Mouse (Mus musculus) limb, embryonic 15.5 days (tissue): ENCODE measurements at regions not wholly inside any gene's neighbourhood (a gene's known extent, or its start where the extent isn't known, plus 50 kb on each side); places are given as distances from the start of the nearest gene placed in this dataset.

ENCODE experiments used
- ATAC-seq: fragments of 200-750 bp; cut with Nextera tagmentation; 2 replicates; pipeline ENCODE4 v1.8.0; 2017; ENCODE audit warnings: low read depth, moderate TSS enrichment; ENCODE audit not compliant: insufficient number of reproducible peaks, low FRiP score, low TSS enrichment
- H3K27ac ChIP-seq: fragments of 300-500 bp; sonication (generic); 2 replicates; pipeline ENCODE4 v1.5.1; 2015; ENCODE audit warnings: moderate library complexity, mild to moderate bottlenecking, inconsistent platforms
- H3K27me3 ChIP-seq: fragments of 300-500 bp; sonication (generic); 2 replicates; pipeline ENCODE4 v1.6.1; 2015; ENCODE audit warnings: inconsistent platforms
- H3K36me3 ChIP-seq: fragments of 300-500 bp; sonication (generic); 2 replicates; pipeline ENCODE4 v1.6.1; 2015; ENCODE audit warnings: inconsistent platforms
- H3K4me1 ChIP-seq: fragments of 300-500 bp; sonication (generic); 2 replicates; pipeline ENCODE4 v1.6.1; 2015; ENCODE audit warnings: inconsistent platforms
- H3K4me2 ChIP-seq: fragments of 300-500 bp; sonication (generic); 2 replicates; pipeline ENCODE4 v1.6.1; 2015; ENCODE audit warnings: mild to moderate bottlenecking, inconsistent platforms
- H3K4me3 ChIP-seq: fragments of 300-500 bp; sonication (generic); 2 replicates; pipeline ENCODE4 v1.5.1; 2015; ENCODE audit warnings: mild to moderate bottlenecking, inconsistent platforms
- H3K9ac ChIP-seq: fragments of 300-500 bp; sonication (generic); 2 replicates; pipeline ENCODE4 v1.6.1; 2015; ENCODE audit warnings: inconsistent platforms
- H3K9me3 ChIP-seq: fragments of 300-500 bp; sonication (generic); 2 replicates; pipeline ENCODE4 v1.6.1; 2016; ENCODE audit warnings: inconsistent platforms
- WGBS: fragments of 180-500 bp; shearing (Covaris S2); methylation state at CpG from one replicate; pipeline ENCODE4 v1.1.7; 2015; 5-methylcytosine and 5-hydroxymethylcytosine counted together

- Histone ChIP-seq H3K4me1 (no peaks in the 10 kb centered on the region), H3K27ac (no peak overlapping the region), H3K36me3 (no peaks in the 10 kb centered on the region), H3K9ac (no peak overlapping the region), H3K9me3 (no peaks in the 10 kb centered on the region), H3K27me3 (no peaks in the 10 kb centered on the region), H3K4me3 (no peak overlapping the region), H3K4me2 (no peak overlapping the region)
- 44% methylated on average over 2 of the region's 2 CpGs for WGBS
- ATAC-seq, result no peak
These were observed 161.1 kb downstream of the Ibtk start for GRCm38 (mm10) chr9:85588077-85588476.

- Histone ChIP-seq H3K4me2 (no peak overlapping the region), H3K9me3 (no peaks in the 10 kb centered on the region), H3K4me1 (0 out of 2 replicates have a peak, but pooled peaks cover 3% of the 10 kb centered on the region), H3K36me3 (no peaks in the 10 kb centered on the region), H3K4me3 (no peak overlapping the region), H3K9ac (no peak overlapping the region), H3K27me3 (no peaks in the 10 kb centered on the region), H3K27ac (no peak overlapping the region)
- ATAC-seq, result no peak
- WGBS, result 43% methylated on average over 1 of the region's 1 CpGs
These were observed 168.0 kb downstream of the Ibtk start for GRCm38 (mm10) chr9:85581028-85581595.

GRCm38 (mm10) chr9:85577812-85578211 is 171.3 kb downstream of the Ibtk start:
- no peak overlapping the region for H3K27ac ChIP-seq
- H3K4me2 ChIP-seq, result no peak overlapping the region
- no peak for ATAC-seq
- H3K4me1 ChIP-seq, result 0 out of 2 replicates have a peak, but pooled peaks cover 3% of the 10 kb centered on the region
- whole genome bisulfite sequencing, result 56% methylated on average over 7 of the region's 7 CpGs
- no peaks in the 10 kb centered on the region for H3K36me3 ChIP-seq
- H3K27me3 ChIP-seq, result no peaks in the 10 kb centered on the region
- no peak overlapping the region for H3K9ac ChIP-seq
- H3K9me3 ChIP-seq, result no peaks in the 10 kb centered on the region
- no peak overlapping the region for H3K4me3 ChIP-seq

GRCm38 (mm10) chr9:85577338-85577737 is 171.8 kb downstream of the Ibtk start:
- Histone ChIP-seq H3K27me3 (no peaks in the 10 kb centered on the region), H3K27ac (no peak overlapping the region), H3K9me3 (no peaks in the 10 kb centered on the region), H3K9ac (no peak overlapping the region), H3K4me1 (0 out of 2 replicates have a peak, but pooled peaks cover 3% of the 10 kb centered on the region), H3K4me3 (no peak overlapping the region), H3K4me2 (no peak overlapping the region), H3K36me3 (no peaks in the 10 kb centered on the region)
- no peak for ATAC-seq
- 79% methylated on average over 1 of the region's 1 CpGs for WGBS

GRCm38 (mm10) chr9:85568877-85569276 is 180.3 kb downstream of the Ibtk start:
- H3K27me3 ChIP-seq, result no peaks in the 10 kb centered on the region
- no peaks in the 10 kb centered on the region for H3K36me3 ChIP-seq
- H3K9ac ChIP-seq, result no peak overlapping the region
- H3K27ac ChIP-seq, result no peak overlapping the region
- 78% methylated on average over 8 of the region's 8 CpGs for WGBS
- ATAC-seq, result no peak
- no peak overlapping the region for H3K4me3 ChIP-seq
- no peak overlapping the region for H3K4me2 ChIP-seq
- H3K4me1 ChIP-seq, result no peaks in the 10 kb centered on the region
- H3K9me3 ChIP-seq, result no peaks in the 10 kb centered on the region

GRCm38 (mm10) chr9:85551871-85552270 is 197.3 kb downstream of the Ibtk start:
- H3K9ac ChIP-seq, result no peak overlapping the region
- no peaks in the 10 kb centered on the region for H3K36me3 ChIP-seq
- 29% methylated on average over 1 of the region's 1 CpGs for WGBS
- H3K4me1 ChIP-seq, result no peaks in the 10 kb centered on the region
- ATAC-seq, result no peak
- H3K27ac ChIP-seq, result no peak overlapping the region
- H3K4me3 ChIP-seq, result no peak overlapping the region
- H3K27me3 ChIP-seq, result no peaks in the 10 kb centered on the region
- no peaks in the 10 kb centered on the region for H3K9me3 ChIP-seq
- no peak overlapping the region for H3K4me2 ChIP-seq

GRCm38 (mm10) chr9:85550455-85550854 is 198.7 kb downstream of the Ibtk start:
- Histone ChIP-seq H3K4me3 (no peak overlapping the region), H3K36me3 (no peaks in the 10 kb centered on the region), H3K9ac (no peak overlapping the region), H3K4me2 (no peak overlapping the region), H3K9me3 (no peaks in the 10 kb centered on the region), H3K27ac (no peak overlapping the region), H3K4me1 (no peaks in the 10 kb centered on the region), H3K27me3 (no peaks in the 10 kb centered on the region)
- ATAC-seq, result no peak
- 80% methylated on average over 3 of the region's 3 CpGs for WGBS

GRCm38 (mm10) chr9:85546226-85546625 is 202.9 kb downstream of the Ibtk start:
- Histone ChIP-seq H3K4me2 (no peak overlapping the region), H3K9me3 (no peaks in the 10 kb centered on the region), H3K4me3 (no peak overlapping the region), H3K27me3 (no peaks in the 10 kb centered on the region), H3K36me3 (no peaks in the 10 kb centered on the region), H3K4me1 (no peaks in the 10 kb centered on the region), H3K27ac (no peak overlapping the region), H3K9ac (no peak overlapping the region)
- ATAC-seq, result no peak
- WGBS, result 72% methylated on average over 2 of the region's 2 CpGs

- H3K36me3 ChIP-seq, result no peaks in the 10 kb centered on the region
- WGBS, result 84% methylated on average over 1 of the region's 1 CpGs
- no peak overlapping the region for H3K27ac ChIP-seq
- H3K9me3 ChIP-seq, result no peaks in the 10 kb centered on the region
- ATAC-seq, result no peak
- H3K4me1 ChIP-seq, result no peaks in the 10 kb centered on the region
- H3K9ac ChIP-seq, result no peak overlapping the region
- H3K4me2 ChIP-seq, result no peak overlapping the region
- no peak overlapping the region for H3K4me3 ChIP-seq
- H3K27me3 ChIP-seq, result no peaks in the 10 kb centered on the region
These were observed 203.6 kb downstream of the Ibtk start for GRCm38 (mm10) chr9:85545566-85545965.

- no peaks in the 10 kb centered on the region for H3K4me1 ChIP-seq
- no peak overlapping the region for H3K4me3 ChIP-seq
- ATAC-seq, result no peak
- H3K36me3 ChIP-seq, result no peaks in the 10 kb centered on the region
- no peaks in the 10 kb centered on the region for H3K27me3 ChIP-seq
- H3K9me3 ChIP-seq, result no peaks in the 10 kb centered on the region
- no peak overlapping the region for H3K9ac ChIP-seq
- no peak overlapping the region for H3K4me2 ChIP-seq
- no peak overlapping the region for H3K27ac ChIP-seq
- 26% methylated on average over 3 of the region's 3 CpGs for WGBS
These were observed 210.6 kb downstream of the Ibtk start for GRCm38 (mm10) chr9:85538557-85538956.

- no peak for ATAC-seq
- H3K9ac ChIP-seq, result no peak overlapping the region
These were observed 201.3 kb upstream of the Tent5a start for GRCm38 (mm10) chr9:85528421-85528820.

GRCm38 (mm10) chr9:85524733-85525132 is 197.6 kb upstream of the Tent5a start:
- no peaks in the 10 kb centered on the region for H3K27me3 ChIP-seq
- no peak overlapping the region for H3K4me3 ChIP-seq
- no peaks in the 10 kb centered on the region for H3K4me1 ChIP-seq
- no peak for ATAC-seq
- no peak overlapping the region for H3K4me2 ChIP-seq
- H3K36me3 ChIP-seq, result no peaks in the 10 kb centered on the region
- no peaks in the 10 kb centered on the region for H3K9me3 ChIP-seq
- no peak overlapping the region for H3K27ac ChIP-seq
- no peak overlapping the region for H3K9ac ChIP-seq

More at GRCm38 (mm10) chr9:85528421-85528820, 201.3 kb upstream of the Tent5a start:
- Histone ChIP-seq H3K27me3 (no peaks in the 10 kb centered on the region), H3K4me3 (no peak overlapping the region), H3K9me3 (no peaks in the 10 kb centered on the region), H3K4me2 (no peak overlapping the region), H3K4me1 (no peaks in the 10 kb centered on the region), H3K36me3 (no peaks in the 10 kb centered on the region), H3K27ac (no peak overlapping the region)
- WGBS, result 90% methylated on average over 3 of the region's 3 CpGs

GRCm38 (mm10) chr9:85521342-85521741 is 194.2 kb upstream of the Tent5a start:
- Histone ChIP-seq H3K27ac (no peak overlapping the region), H3K36me3 (no peaks in the 10 kb centered on the region), H3K9ac (no peak overlapping the region), H3K4me3 (no peak overlapping the region), H3K4me1 (no peaks in the 10 kb centered on the region), H3K9me3 (no peaks in the 10 kb centered on the region), H3K4me2 (no peak overlapping the region), H3K27me3 (no peaks in the 10 kb centered on the region)
- no peak for ATAC-seq
- WGBS, result 81% methylated on average over 2 of the region's 2 CpGs
